Mouse (Mus musculus): ENCODE results near the gene Sertad2.
A peak's percentile ranks its signal among the peaks of the same experiment; 100 is the strongest.

The Sertad2 gene

GRCm38 (mm10) chr11:20644166-20644565 lies 101.1 kb downstream of the Sertad2 start:
- no peak for DNase-seq (ENCODE audit: low spot score in 2 of 2)

DNA sequence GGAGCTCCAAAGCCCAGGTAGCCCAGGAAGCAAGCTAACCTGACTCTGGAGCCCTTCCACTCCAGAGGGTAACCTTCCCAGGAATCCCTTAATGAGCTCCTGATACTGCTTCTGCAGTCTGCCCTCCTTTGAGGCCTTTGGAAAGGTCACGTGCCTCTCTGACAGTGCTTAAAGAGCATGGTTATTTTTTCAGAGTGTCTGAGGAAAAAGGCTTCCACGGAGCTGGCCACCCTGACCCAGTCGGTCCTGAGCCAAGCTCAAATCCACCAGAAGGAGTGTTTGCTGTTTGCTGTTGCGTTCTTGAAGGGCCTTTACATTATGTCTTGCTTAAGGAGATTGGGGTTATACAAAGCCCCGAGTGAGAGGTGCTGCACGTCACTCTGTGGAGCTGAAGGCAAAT lies 101.8 kb downstream of the Sertad2 start:
- no peak for DNase-seq (ENCODE audit: low spot score in 2 of 2)

- no peak for DNase-seq (ENCODE audit: low spot score in 2 of 2)
Measured at GRCm38 (mm10) chr11:20645521-20645920, 102.5 kb downstream of the Sertad2 start.

DNA sequence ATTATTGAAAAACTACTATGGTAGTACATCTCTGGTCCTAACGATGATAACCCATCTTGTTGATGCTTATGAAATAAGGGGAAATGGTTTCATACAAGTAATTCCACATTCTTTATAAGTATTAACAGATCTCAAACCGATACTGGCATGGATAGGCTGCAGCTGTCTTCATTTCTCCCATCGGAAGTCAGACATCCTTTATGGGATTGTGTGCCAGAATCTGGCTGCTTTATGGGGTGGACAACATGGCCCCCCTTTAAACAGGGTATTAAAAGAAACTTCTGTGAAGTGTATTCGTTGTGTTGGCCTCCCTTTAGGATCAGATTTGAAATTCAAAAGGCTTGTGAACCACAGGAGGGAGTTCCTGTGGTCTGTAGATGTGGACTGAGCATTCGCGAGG lies 103.1 kb downstream of the Sertad2 start:
- DNase-seq (ENCODE audit: low spot score in 2 of 2), result no peak

GRCm38 (mm10) chr11:20646986-20647726 lies 104.1 kb downstream of the Sertad2 start:
- DNase-seq (ENCODE audit: low spot score in 2 of 2), result no peak

- DNase-seq (ENCODE audit: low spot score in 2 of 2), result no peak
Measured at GRCm38 (mm10) chr11:20647902-20648625, 105.0 kb downstream of the Sertad2 start.

- DNase-seq (ENCODE audit: low spot score in 2 of 2), result no peak
Measured at GRCm38 (mm10) chr11:20649477-20649876, 106.4 kb downstream of the Sertad2 start.

DNA sequence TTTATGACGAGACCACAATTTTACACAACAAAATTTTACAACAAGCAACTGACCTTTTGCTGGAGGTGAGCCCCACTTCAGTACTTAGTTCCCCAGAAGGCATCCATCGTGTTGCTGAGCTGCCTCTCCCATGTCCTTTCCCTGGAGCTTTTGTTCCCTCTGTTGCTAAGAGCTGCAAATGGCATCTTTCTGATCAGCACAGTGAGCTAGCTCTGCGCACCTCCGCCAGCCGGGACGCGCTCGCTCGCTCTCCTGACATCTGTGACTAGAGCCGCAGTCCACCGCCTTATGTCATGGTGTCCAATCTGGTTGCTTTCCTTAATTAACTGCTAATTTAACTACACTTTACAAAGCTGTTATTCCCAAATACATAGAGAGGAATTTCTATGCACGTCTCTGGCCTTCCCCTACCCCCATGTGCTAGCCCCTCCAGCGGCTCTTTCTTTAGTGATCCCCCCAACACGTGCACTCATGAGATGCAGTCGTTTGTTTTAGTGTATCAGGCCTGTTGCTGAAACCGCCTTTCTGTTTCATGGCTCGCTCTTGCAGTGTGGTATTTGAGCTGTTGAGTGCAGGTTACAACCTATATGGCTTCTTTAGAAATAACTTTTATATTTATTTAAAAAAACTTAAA lies 107.1 kb downstream of the Sertad2 start:
- DNase-seq (ENCODE audit: low spot score in 2 of 2), result no peak

DNA sequence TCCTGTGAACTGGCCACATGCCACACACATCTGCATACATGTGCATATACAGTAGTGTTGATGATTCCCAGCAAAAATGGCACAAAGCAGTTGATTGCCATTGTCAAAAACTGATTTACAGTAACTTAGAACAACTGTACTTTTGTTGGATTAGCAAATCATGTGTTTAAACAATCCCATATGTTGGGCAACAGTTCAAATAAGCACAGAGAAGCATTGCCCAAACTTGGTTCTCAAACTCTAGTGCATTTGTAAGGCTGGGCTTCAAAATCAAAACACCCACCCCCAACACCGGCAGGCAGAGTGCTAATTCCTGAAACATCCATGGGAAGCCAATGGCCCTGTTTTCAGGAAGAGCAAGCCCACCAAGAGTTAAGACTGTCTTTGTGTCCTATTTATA lies 108.1 kb downstream of the Sertad2 start:
- DNase-seq (ENCODE audit: low spot score in 2 of 2), result no peak

DNA sequence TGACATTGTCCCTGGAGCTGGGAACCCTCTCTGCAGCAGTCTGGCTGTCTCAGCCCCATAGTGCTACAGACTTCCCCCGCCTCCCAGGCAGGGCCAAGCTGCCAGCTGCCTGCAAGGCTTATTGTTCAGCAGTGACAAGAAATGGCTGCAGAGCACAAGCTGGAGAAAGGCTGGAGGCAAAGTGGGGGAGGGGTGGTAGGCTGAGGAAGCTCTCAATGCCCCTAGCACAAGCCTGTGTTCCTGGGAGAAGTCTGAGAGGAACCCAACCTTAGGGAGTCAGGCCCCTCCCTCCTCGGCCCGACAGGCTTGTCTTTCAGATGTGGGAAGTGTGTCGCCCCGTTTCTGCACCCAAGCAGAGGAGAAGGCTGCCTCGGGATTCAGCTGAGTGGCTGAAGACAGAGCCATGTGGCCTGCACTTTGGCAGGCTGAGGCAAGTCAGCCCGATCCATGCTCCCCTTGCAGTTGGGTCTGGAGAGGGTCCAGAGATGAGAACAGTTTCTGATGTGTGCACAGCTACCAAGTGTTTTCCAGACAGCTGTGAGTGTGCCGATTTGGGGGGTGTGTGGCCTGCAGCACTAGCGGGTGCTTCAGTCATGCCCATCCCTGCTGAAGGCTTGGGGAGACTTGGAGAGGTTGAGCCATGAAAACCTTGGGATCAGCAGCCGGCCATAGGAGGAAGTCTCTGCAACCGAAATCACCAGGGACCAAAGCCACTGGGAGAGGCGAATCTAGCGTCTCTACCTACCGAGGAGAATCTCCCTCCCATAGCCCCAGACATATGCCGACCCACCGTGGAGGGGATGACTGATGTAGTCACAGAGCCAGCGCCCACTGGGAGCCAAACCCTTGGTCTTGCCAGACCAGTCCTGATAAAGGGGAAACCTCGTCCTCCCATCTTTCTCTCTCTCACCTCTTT lies 113.0 kb downstream of the Sertad2 start:
- peak; percentile 67 to 71 for DNase-seq (ENCODE audit: low spot score in 2 of 2)

- no peak for DNase-seq (ENCODE audit: low spot score in 2 of 2)
Measured at GRCm38 (mm10) chr11:20656711-20657057, 113.6 kb downstream of the Sertad2 start.

GRCm38 (mm10) chr11:20659094-20659493 lies 116.0 kb downstream of the Sertad2 start:
- no peak for DNase-seq (ENCODE audit: low spot score in 2 of 2)

DNA sequence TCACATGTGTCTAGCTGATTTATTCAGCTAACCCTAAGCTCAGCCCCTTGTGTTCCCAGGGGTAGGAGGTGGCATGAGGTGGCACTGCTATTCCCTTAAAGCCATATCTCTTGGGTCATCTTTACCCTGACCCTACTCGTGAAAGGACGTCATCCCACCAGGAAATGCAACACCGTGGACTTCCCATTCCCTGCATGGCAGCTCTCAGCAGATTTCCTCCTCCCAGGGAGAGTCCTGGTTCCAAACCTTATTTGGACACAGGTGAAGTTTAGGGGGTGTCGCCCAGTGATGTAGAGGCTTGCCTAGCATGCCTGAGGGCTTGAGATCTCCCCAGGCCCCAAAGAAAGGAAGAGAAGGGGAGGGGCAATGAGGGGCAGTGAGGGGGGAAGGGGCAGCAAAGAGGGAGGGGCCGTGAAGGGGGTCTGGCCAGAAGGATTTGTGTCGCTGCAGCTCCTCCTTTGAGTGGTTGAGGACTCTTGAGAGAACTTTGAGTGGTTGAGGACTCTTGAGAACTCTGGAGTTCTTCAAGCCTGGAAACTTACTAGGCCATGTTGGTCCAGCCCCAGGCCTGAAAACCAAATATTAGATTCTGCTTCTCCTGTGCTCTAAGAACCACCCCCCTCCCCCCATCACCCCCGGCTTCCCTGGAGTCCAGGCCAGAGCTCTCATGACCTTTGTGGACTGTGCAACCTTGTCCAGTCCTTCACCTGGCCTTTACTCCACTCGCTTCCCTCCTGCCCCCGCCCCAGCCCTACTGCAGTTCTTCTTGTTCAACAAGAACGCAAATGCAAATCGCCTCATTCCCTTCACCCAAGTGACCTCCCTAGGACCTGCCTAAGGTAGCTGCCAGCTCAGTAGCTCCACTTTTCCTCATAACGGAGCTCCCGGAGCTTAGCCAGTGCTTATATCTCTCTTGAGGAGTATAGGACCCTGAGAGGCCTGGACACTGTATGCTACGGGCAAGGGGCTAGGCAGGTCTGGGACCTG lies 117.4 kb downstream of the Sertad2 start:
- no peak for DNase-seq (ENCODE audit: low spot score in 2 of 2)

- no peak for DNase-seq (ENCODE audit: low spot score in 2 of 2)
Measured at GRCm38 (mm10) chr11:20661652-20662051, 118.6 kb downstream of the Sertad2 start.

DNA sequence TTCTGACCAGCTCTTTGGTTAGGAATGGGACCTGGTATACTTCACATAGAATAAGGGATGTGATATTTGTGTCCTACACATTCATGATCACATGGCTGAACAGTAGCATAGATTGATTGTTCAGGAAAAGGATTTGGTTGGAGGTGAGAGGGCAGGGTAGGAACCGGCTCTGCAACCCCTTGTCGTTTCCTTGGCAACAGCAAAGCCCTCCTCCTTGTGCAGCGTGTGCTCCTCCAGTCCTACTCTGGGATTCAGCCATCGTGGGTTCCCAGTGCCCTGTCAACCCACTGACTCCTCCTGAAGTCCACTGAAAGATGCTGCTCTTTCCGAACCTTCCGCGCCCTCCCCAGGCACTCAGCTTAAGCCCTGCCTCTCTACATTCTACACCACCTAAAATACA lies 119.8 kb downstream of the Sertad2 start:
- no peak for DNase-seq (ENCODE audit: low spot score in 2 of 2)

DNA sequence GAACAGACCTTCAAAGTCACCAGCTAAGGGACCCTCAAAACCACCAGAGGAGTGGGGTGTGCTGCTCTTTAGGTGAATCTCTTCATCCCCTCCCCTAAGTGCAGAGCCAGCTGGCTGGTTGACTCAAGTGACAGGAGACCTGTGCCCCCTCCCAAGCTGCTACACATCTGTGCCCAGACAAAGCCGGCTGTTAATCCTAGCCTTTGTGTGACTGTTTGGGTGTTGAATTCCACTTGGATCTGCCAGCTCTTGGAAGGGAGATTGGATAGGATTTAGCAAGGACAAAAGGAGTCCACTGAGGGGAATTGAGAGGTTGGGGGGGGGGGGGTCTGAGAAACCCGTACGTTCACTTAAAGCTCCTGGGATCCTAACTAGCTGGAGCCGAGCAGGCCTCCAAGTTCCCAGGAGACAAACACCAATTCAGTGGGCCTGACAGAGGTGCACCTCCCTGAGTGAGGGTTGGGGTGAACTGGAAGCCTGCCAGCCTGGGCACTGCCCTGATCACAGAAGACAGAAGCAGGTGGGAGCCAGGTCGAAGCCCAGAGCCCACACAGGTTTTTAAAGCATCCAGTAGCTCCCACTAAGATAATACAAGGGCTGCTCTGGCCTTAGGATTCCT lies 120.6 kb downstream of the Sertad2 start:
- no peak for DNase-seq (ENCODE audit: low spot score in 2 of 2)

DNA sequence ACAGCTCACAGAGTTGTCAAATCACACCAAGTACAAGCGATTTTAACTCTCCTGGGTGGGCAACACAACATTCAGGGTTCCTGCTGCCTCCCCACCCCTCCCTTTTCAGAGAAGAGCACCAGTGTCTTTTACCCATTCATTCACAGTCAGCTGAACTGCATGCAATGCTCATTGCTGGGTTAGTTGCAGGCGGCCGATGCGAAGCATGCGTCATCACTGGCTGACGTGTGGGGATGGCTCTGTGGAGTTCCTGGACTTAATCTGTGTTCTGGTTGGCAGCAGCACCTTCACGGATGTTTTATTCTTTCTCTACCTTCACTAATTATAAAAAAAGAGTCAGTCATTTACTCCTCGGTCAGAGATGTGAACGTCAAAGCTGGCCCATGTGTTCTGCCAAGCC lies 121.8 kb downstream of the Sertad2 start:
- no peak for DNase-seq (ENCODE audit: low spot score in 2 of 2)

DNA sequence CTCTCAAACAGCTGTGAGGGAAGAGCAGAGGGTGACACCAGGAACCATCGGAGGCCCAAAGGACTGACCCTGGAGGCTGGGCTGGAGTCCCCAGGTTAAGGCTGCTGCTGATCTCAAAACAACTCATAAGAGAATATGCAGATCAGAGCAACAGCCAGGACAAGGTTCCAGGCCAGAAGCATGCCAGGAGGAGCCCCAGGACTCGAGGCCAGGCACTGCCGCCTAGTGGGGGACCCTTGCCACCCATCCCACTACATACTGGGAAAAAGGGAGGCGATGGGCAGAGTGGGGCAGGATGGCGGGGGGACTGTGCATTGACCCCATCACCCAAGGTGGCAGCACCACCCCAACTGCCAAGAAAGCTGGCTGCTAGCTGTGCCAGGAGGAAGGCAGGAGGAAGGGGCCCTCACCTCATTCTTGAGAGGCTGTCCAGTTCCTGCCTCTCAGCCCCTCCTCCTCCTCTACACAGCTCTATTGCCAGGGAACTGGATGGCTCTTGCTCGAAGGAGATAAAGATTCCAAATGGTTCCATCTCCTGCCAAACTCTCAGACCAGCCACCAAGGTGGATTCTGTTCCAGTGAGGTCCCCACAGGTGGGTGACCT lies 128.8 kb downstream of the Sertad2 start:
- no peak for DNase-seq (ENCODE audit: low spot score in 2 of 2)

- no peak for DNase-seq (ENCODE audit: low spot score in 2 of 2)
Measured at GRCm38 (mm10) chr11:20672513-20672912, 129.5 kb downstream of the Sertad2 start.

GRCm38 (mm10) chr11:20679396-20679795 lies 136.3 kb downstream of the Sertad2 start:
- DNase-seq (ENCODE audit: low spot score in 2 of 2), result no peak
